Mouse (Mus musculus) MEL (cell line): ENCODE measurements around the gene Col26a1.

Experiments used
- BHLHE40 ChIP-seq: IDR thresholded peaks from 2 replicates; pipeline ENCODE4 v1.6.1; 2012; ENCODE audit warnings: low read depth, mild to moderate bottlenecking, inconsistent platforms, low read length, improper control_type of control experiment, borderline replicate concordance
- ZC3H11A ChIP-seq: IDR thresholded peaks from 2 replicates; pipeline ENCODE4 v1.6.1; 2012; ENCODE audit warnings: low read depth, mild to moderate bottlenecking, inconsistent platforms, low read length, improper control_type of control experiment

DNA sequence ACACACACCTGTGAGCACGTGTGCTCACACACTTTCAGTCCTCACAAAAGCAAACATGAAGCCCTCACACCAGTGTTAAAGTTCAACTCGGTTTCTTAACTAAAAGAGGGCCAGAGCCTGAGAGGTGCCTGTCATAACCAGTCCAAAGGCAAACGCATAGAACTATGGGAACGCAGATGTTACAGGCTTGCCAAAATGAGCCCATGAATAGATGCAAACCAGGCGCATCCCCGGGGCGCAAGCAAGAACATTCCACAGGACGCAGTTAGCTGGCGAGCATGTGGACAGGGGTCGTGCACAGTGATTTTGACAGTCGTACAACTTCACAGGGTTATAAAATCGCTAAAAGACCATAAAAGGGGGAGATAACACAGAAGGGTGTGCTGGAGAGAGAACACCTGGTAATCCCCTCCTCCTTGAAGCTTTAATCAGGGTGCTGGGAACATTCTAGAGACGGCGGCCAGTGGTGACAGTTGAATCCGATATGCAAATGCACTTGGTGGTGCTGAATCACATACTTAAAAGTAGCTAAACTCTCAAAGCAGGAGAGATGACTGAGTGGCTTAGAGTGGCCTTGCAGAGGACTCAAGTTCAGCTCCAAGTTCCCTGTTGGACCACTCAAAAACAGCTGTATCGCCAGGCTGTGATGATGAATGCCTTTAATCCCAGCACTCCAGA, 76.5 kb downstream of the Col26a1 start:
- TF ChIP-seq BHLHE40 (no peak), ZC3H11A (no peak)
